ENCODE assay signal across 11 mouse cellular contexts in the genomic region with DNA sequence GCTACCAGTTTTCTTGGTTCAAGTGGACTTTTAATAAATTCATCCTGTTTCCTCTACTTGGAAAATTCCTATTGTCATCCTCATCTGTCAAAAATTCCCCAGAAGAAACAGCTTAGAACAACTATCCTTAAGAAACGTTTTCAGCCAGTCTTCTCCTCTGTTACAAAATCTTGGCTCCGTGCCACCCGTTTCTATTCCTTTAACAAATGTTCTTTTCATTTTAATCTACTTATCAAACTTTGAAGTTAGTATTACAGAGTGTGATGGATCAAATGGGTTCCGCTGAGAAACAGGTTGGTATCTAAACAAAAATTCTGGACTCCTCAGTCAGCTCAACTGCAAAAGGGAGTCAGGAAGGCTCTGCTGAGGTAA. TPM values are rescaled to one million over a fixed set of nuclear protein-coding genes. Genes with fewer than 3 reads are reported as not detected.
DNase-seq lines count a peak whose midpoint lies in the region; ATAC-seq lines count a peak whose summit lies in the region.
"Had no signal": no experiment of that assay in that cellular context is flagged by ENCODE, and none has a peak within 500 bp of the region (broad histone marks: within the 10 kb centered on the region; RNA-seq: fewer than 3 reads in every experiment).

No protein-coding gene starts in this region.

- peak overlapping the region; percentile 74; the same call in 1 of the 2 replicates for H3K4me3 ChIP-seq in hindbrain, embryonic 10.5 days
- H3K4me3 ChIP-seq in hindbrain, embryonic 11.5 days (ENCODE audit: low read depth, low read length): no peak overlapping the region
- no peak overlapping the region for H3K4me3 ChIP-seq in forebrain, embryonic 13.5 days
- H3K4me3 ChIP-seq in midbrain, embryonic 12.5 days: no peak overlapping the region
- H3K4me3 ChIP-seq: myocyte had no signal

- H3K9me3 ChIP-seq in hindbrain, embryonic 10.5 days: no peaks in the 10 kb centered on the region
- H3K9me3 ChIP-seq in hindbrain, embryonic 11.5 days (ENCODE audit: control insufficient read depth, low read length): no peaks in the 10 kb centered on the region
- H3K9me3 ChIP-seq in forebrain, embryonic 13.5 days (replicated peaks): no peaks in the 10 kb centered on the region
- no peaks in the 10 kb centered on the region for H3K9me3 ChIP-seq in midbrain, embryonic 12.5 days
- H3K9me3 ChIP-seq: liver, embryonic 13.5 days had no signal

- H3K36me3 ChIP-seq in hindbrain, embryonic 10.5 days: 0 out of 2 replicates have a peak, but pooled peaks cover 4% of the 10 kb centered on the region
- no peaks in the 10 kb centered on the region for H3K36me3 ChIP-seq in hindbrain, embryonic 11.5 days (ENCODE audit: control insufficient read depth, insufficient read depth, low read length)
- no peaks in the 10 kb centered on the region for H3K36me3 ChIP-seq in forebrain, embryonic 13.5 days (ENCODE audit: poor library complexity, severe bottlenecking)
- H3K36me3 ChIP-seq in midbrain, embryonic 12.5 days: no peaks in the 10 kb centered on the region
- H3K36me3 ChIP-seq: liver, embryonic 13.5 days had no signal

- peaks cover 10% of the 10 kb centered on the region; the same call in 1 of the 2 replicates for H3K27me3 ChIP-seq in hindbrain, embryonic 10.5 days (ENCODE audit: insufficient read depth, poor library complexity, severe bottlenecking)
- H3K27me3 ChIP-seq in hindbrain, embryonic 11.5 days (ENCODE audit: control insufficient read depth, insufficient read depth, low read length): no peaks in the 10 kb centered on the region
- peaks cover 16% of the 10 kb centered on the region for H3K27me3 ChIP-seq in forebrain, embryonic 13.5 days
- H3K27me3 ChIP-seq in midbrain, embryonic 12.5 days: peaks cover 10% of the 10 kb centered on the region

- no peak overlapping the region for H3K9ac ChIP-seq in hindbrain, embryonic 11.5 days (ENCODE audit: low read depth, low read length)
- no peak overlapping the region for H3K9ac ChIP-seq in forebrain, embryonic 13.5 days
- H3K9ac ChIP-seq in midbrain, embryonic 12.5 days (replicated peaks): no peak overlapping the region

- no peak for ATAC-seq in hindbrain, embryonic 11.5 days (ENCODE audit: low FRiP score)
- ATAC-seq in forebrain, embryonic 13.5 days: no peak
- ATAC-seq in midbrain, embryonic 12.5 days (ENCODE audit: low FRiP score, low read depth): no peak

- peaks cover 18% of the 10 kb centered on the region for H3K4me1 ChIP-seq in hindbrain, embryonic 10.5 days (replicated peaks)
- no peaks in the 10 kb centered on the region for H3K4me1 ChIP-seq in hindbrain, embryonic 11.5 days (replicated peaks; ENCODE audit: control insufficient read depth, insufficient read depth, low read length)
- H3K4me1 ChIP-seq in forebrain, embryonic 13.5 days: peaks cover 15% of the 10 kb centered on the region
- H3K4me1 ChIP-seq in midbrain, embryonic 12.5 days: peaks cover 13% of the 10 kb centered on the region

- WGBS in hindbrain, embryonic 10.5 days: 86% methylated on average over 4 of the region's 4 CpGs
- 85% methylated on average over 4 of the region's 4 CpGs for WGBS in hindbrain, embryonic 11.5 days
- WGBS in forebrain, embryonic 13.5 days: 78% methylated on average over 4 of the region's 4 CpGs
- 85% methylated on average over 4 of the region's 4 CpGs for WGBS in midbrain, embryonic 12.5 days

- H3K27ac ChIP-seq in hindbrain, embryonic 10.5 days: no peak overlapping the region
- H3K27ac ChIP-seq in hindbrain, embryonic 11.5 days (ENCODE audit: low read depth, low read length): no peak overlapping the region
- H3K27ac ChIP-seq in forebrain, embryonic 13.5 days: no peak overlapping the region
- no peak overlapping the region for H3K27ac ChIP-seq in midbrain, embryonic 12.5 days (replicated peaks)
- H3K27ac ChIP-seq: heart, adult 2 months; liver, embryonic 13.5 days had no signal

- DNase-seq in hindbrain, embryonic 10.5 days (ENCODE audit: low spot score): no peak
- no peak for DNase-seq in hindbrain, embryonic 11.5 days (ENCODE audit: low spot score)
- DNase-seq in MN1 (ENCODE audit: low spot score): peak; percentile 24
- DNase-seq in embryo, embryonic 10.5 days (ENCODE audit: low spot score): no peak
- DNase-seq in urinary bladder, adult 18-20 months (ENCODE audit: low spot score in 2 of 2): no peak
- no peak for DNase-seq in thymus, postnatal 25 days

- no peak overlapping the region for H3K4me2 ChIP-seq in hindbrain, embryonic 11.5 days (replicated peaks; ENCODE audit: low read depth, low read length)
- H3K4me2 ChIP-seq in forebrain, embryonic 13.5 days: peak overlapping the region; percentile 63
- peak overlapping the region; percentile 69 for H3K4me2 ChIP-seq in midbrain, embryonic 12.5 days (replicated peaks)

RNA-seq across cellular contexts. Expression of gene Ric3, which starts 0.7 kb away (rescaled TPM):
- 17.3 and 17.6 TPM in 2 replicates for polyA plus RNA-seq in hindbrain, embryonic 10.5 days (2016; fragmentation: Nextera tagmentation; extraction: Ambion mirVana)
- 20.0 and 20.4 TPM in 2 replicates for polyA plus RNA-seq in hindbrain, embryonic 11.5 days (2014; fragmentation: Nextera tagmentation; extraction: Ambion mirVana)
- polyA plus RNA-seq in forebrain, embryonic 13.5 days (2015; fragmentation: Nextera tagmentation; extraction: Ambion mirVana): 23.2 and 27.6 TPM in 2 replicates
- polyA plus RNA-seq in midbrain, embryonic 12.5 days (2016; fragmentation: Nextera tagmentation; extraction: Ambion mirVana): 29.5 and 30.4 TPM in 2 replicates
- polyA plus RNA-seq: myocyte had no signal
